Mouse (Mus musculus) cerebellum, adult 8-10 months (tissue): ENCODE measurements around the gene Atxn3.
A peak's percentile ranks its signal among the peaks of the same experiment; 100 is the strongest.
"Not testable (repeated sequence)": the region's sequence is repeated elsewhere in the genome, so short reads cannot be mapped to it uniquely, and the experiment has no call there.

Experiments used
- DNase-seq: peaks from one replicate; pipeline ENCODE4 v3.0.0; 2022

Atxn3 gene

GRCm38 (mm10) chr12:101957079-101957941 is 736 bp downstream of the Atxn3 start:
- no peak for DNase-seq

- DNase-seq = not testable (repeated sequence)
Observed at GRCm38 (mm10) chr12:101955821-101956220, 2.2 kb downstream of the Atxn3 start.

- DNase-seq = no peak
Observed at GRCm38 (mm10) chr12:101948801-101949200, 9.2 kb downstream of the Atxn3 start.

GRCm38 (mm10) chr12:101947986-101948385 is 10.1 kb downstream of the Atxn3 start:
- no peak for DNase-seq

GRCm38 (mm10) chr12:101937572-101937971 is 20.5 kb downstream of the Atxn3 start:
- no peak for DNase-seq

DNA sequence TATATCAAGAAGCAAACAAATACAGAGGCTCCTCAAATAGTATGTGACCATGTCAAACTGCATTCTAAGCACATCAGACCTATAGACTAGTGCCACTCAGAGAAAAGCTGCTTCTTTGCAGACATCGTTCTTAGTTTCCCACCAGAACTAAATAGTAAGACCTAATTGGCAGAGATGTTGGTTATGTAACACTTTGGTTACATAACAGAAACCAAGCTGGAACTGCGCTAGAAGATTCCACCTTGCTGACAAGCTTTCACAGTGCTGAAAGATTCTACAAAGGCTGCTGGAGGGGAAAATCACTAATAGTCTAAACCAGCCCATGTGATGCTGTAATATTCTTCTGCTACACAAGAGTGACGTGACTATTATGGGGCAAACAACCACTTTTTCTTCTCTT is 22.8 kb downstream of the Atxn3 start:
- no peak for DNase-seq

- DNase-seq = no peak
Observed at GRCm38 (mm10) chr12:101928423-101928822, 29.6 kb downstream of the Atxn3 start.

GRCm38 (mm10) chr12:101922313-101922712 is 35.7 kb downstream of the Atxn3 start:
- DNase-seq = no peak

GRCm38 (mm10) chr12:101919847-101920246 is 38.2 kb downstream of the Atxn3 start:
- no peak for DNase-seq

- no peak for DNase-seq
Observed at GRCm38 (mm10) chr12:101917165-101917564, 40.9 kb downstream of the Atxn3 start.

DNA sequence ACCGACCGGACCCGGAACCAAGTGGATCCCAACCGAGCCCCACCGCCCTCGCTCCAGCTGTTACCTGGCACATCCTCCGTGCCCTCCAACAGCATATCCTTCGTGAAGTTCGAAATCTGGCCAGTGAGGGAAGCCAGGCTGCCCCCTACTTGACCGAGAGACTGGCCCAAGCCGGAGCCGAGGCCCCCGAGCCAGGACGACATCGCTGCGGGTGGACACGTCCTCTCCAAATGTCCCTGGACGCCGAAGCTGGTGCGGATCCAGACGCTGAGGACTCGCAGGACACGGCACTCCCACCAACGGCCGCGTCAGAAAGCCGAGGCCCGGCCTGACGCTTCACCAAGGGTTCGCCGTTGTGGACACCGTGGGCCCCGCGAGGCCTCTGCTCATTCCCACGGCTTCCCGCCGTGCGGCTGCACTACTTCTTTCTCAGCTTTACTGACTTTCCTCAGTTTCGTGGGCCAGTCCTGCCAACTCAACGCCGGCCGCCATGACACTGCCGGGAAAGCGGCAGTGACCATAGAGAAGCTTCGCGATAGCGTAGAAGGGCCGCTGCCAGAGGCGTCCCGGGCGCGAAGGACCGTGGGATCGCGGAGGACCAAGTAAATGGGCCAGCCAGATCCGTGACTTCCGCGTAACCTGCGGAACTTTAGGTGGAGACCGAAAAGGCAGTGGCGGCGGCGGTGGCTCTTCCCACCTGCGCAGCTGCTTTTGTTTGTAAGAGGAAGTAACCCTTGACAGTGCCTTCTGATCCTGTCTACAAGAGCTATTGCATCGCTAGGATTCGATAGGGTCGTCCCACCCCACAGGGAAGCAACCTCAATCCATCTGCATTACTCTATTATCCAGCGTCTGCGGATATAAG is 45.2 kb downstream of the Atxn3 start, which contains the start of gene Trip11:
TSS of gene Trip11 (minus strand) at position 642 of the 865 bp plus-strand sequence.
- peak; percentile 89 for DNase-seq

DNA sequence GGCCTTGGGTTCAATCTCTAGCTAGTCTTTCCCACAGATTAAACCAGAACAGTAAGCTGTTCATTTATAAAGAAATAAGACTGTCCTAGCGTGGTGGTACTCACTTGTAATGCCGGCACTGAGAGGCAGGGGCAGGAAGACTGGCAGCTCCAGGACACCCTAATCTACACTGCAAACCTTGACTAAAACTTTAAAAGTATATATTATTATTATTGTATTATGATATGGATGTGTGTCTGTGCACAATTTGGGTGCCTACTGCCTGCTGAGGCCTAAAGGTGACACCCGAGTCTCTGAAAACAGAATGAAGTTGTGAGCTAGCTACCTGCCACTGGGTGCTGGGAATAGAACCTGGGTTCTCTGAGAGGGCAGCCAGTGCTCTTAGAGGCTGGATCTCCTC is 46.7 kb downstream of the Atxn3 start:
- DNase-seq = no peak

- DNase-seq = no peak
Observed at GRCm38 (mm10) chr12:101910360-101910759, 47.7 kb downstream of the Atxn3 start.

GRCm38 (mm10) chr12:101905817-101906216 is 52.2 kb downstream of the Atxn3 start:
- no peak for DNase-seq

GRCm38 (mm10) chr12:101904906-101905305 is 53.1 kb downstream of the Atxn3 start:
- DNase-seq = no peak

DNA sequence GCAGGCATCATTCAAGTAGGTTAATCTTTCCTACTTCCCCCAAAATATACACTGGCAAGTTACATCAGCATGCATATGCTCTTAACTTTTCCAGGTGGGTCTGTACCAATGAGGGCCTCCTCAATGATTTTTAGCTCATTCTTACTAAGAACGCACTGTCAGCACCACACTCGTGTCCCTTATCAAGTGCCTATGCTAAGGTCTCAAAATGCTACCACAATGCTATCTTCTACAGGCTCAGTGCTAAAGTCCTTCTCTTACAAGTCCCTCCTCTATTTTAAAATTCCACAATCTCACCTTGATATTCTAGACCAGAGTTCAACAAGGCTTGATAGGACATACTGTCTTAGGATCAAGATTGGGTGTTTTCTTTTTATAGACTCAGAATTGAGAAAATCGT is 53.9 kb downstream of the Atxn3 start:
- no peak for DNase-seq

GRCm38 (mm10) chr12:101899671-101900245 is 58.3 kb downstream of the Atxn3 start:
- no peak for DNase-seq

DNA sequence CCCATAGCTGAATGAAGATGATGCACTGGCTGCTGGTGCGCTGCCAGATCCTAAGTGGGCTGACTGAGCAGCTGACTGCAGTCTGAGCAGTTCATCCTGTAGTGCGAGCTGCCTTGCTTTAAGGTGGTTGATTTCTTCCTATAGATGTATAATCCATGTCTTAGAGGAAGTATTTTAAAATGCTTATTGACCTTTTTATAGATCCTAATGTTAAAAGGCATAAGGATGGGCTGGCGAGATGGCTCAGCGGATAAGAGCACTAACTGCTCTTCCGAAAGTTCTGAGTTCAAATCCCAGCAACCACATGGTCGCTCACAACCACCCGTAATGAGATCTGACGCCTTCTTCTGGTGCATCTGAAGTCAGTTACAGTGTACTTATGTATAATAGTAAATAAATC is 59.1 kb downstream of the Atxn3 start:
- DNase-seq = no peak

DNA sequence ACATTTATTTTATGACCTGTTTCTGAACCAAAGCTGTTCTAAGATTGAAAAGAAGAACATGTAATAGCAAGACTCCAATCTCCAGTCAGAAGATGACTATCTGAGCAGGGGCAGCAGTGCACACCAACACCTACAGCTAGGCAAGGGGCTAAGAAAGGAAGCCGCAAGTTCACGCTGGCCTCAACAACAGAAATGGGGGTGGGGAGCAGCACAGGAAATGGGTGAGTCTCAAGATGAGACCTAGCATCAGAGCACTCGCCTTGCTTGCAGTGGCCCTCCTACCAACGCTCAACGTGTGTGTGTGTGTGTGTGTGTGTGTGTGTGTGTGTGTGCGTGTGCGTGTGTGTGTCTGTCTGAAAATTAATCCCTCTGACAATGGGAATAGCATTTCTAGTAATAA is 60.9 kb downstream of the Atxn3 start:
- DNase-seq = no peak

DNA sequence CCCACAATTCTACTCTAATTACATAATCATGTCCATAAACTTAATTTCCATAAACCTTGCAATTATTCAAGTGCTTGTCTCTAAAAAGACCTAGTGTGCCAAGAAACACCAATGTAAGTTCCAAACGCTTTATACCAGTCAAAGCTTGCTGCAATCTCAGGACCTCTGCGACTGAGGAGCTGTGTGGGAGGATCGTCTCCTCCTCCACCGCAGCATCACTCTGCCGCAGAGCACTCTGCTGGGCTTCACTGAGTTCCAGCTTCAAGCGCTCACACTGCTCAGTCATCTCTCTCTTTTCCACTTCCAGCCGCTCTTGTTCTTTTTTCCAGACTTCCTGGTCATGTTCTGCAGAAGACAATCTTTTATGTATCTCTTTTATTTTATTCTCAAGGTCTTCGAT is 64.8 kb downstream of the Atxn3 start:
- no peak for DNase-seq

GRCm38 (mm10) chr12:101892832-101893231 is 65.2 kb downstream of the Atxn3 start:
- DNase-seq = no peak

GRCm38 (mm10) chr12:101891066-101891465 is 67.0 kb downstream of the Atxn3 start:
- DNase-seq = no peak

GRCm38 (mm10) chr12:101889351-101889750 is 68.7 kb downstream of the Atxn3 start:
- no peak for DNase-seq
